Mouse (Mus musculus): ENCODE results near the gene Picalm.
"Not testable (repeated sequence)": the region's sequence is repeated elsewhere in the genome, so short reads cannot be mapped to it uniquely, and the experiment has no call there.

The Picalm gene

DNA sequence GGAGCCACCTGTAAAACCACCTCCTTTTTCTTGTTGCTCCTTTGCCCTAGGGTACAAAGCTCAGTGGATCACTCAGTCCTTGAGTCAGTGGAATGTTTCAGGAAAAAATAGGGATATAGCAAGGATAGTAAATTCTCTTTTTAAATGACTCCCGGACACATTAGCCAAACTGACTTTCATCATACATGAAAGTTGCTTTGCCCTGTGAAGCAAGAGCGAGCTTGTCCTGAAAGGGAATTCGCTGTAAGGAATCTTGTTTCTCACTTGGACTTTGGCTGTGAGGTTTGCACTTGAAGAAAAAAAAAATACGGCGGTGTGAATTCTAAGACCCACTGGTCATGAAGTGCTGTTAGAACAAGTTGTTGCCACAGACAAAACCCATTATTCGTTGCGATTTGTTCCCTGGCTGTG lies 1.8 kb downstream of the Picalm start:
- in situ Hi-C loops (cut with MseI, MboI) = loop anchor here in 1 of 2 experiments (10.0 kb wide), 1 partner anchor 117 kb away; no protein-coding TSS in a partner anchor

DNA sequence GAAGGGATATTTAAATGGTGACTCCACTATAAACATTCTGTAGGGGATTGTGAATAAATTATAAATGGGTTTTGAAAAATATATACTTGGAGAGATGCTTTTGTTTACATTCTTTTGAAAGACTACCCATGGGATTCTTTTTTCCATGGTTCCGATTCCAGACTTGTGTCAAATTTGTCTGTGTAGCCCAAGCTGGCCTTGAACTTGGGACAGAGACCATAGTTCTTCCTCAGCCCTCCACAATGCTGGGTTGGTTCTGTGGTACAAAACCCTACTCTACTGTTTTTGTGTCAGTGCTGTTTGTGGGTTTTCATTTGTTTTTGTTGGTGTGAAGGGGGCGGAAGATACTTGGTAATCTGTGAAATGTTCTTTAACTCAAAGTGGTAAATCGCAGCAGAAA lies 2.3 kb downstream of the Picalm start:
- in situ Hi-C loops (cut with MseI, MboI) = loop anchor here in 1 of 2 experiments (10.0 kb wide), 1 partner anchor 118 kb away; no protein-coding TSS in a partner anchor

DNA sequence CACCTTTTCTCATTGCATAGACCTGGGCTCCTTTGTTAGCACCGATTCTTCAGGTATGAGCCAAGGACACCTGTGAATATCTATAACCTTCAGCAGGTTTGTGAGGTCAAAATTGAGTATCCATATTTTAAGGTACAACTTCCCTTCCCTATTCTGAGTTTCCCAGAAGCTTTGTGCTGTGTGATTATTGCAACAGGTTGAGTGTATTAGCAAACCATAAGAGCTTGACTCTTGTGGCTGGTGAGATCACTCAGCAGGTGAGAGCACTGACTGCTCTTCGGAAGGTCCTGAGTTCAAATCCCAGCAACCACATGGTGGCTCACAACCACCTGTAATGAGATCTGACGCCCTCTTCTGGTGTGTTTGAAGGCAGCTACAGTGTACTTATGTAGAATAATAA lies 6.7 kb downstream of the Picalm start:
- in situ Hi-C loops (cut with MseI, MboI) = loop anchor here in 1 of 2 experiments (10.0 kb wide), 1 partner anchor 122 kb away; no protein-coding TSS in a partner anchor

DNA sequence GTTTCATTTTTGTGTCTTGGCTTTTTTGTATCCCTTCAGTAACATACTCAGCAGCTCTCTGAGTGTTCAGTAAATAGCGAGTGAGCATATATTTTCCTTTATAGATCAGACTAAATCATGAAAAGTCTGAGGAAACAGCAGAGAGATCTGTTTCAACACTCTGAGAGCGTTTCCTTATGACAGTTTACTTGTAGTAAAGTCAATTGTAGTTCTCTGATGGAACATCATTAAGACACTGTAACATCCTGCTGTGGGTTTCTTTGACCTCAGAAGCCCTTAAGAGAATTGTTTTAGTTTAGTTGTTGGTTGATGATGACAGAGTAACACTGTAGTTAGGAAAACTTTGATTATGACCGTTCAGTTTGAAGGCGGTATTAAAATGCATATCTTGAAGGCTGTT lies 8.3 kb downstream of the Picalm start:
- in situ Hi-C loops (cut with MseI, MboI) = loop anchor here in 1 of 2 experiments (10.0 kb wide), 1 partner anchor 124 kb away; no protein-coding TSS in a partner anchor

DNA sequence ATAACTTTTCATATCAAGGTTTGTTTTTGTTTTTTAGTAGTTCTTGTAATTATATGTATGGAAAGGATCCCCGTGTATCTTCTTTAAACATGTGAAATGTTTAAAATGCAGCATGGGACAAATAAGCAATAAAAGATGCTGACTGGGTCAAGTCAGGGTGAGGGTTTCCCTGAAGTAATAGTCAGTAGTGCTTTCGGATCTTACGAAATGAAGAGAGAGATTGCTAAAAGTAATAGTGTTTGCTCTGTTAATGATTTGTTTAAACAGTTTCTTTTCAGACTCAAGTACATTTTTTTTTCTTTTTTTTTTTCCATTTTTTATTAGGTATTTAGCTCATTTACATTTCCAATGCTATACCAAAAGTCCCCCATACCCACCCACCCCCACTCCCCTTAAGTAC lies 10.3 kb downstream of the Picalm start:
- in situ Hi-C loops (cut with MseI, MboI) = loop anchor here in 1 of 2 experiments (10.0 kb wide), 1 partner anchor 145 kb away; no protein-coding TSS in a partner anchor

DNA sequence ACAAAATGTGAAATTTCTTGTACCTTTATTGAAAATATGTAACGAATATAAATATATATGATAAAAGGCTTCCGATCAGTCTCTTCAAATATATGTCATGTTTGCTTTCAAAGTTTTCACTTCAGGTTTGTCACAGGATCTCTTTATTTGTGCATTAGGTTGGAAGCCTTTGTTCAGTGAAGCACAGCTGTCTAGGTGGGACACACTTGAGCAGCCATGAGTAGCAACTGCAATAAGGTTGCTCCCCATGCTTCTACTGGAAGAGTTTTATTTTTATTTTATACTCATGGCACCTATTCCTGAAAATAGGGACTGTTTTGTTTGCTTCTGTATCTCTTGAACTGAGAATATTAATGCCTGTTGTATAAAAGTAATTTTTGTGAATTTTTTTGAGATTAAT lies 14.3 kb downstream of the Picalm start:
- in situ Hi-C loops (cut with MseI, MboI) = loop anchor here in 1 of 2 experiments (10.0 kb wide), 1 partner anchor 149 kb away; no protein-coding TSS in a partner anchor

DNA sequence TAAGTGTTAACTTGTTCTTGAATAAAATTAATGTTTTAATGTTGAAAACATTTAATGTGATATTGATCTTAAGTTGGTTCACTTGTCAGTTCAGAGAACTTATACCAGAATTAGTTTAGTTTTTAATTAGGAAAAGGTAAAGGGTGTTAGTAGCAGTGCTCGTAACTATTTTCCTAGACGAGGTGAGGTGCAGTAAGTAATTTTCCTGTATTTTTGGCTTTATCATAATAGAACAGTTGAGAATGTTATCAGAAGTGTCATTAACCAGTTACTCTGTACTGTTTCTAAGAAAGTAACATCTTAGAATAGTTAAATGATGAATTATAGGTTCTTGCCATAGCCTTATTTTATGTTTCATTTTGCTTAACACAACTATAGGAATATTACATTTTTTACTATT lies 15.0 kb downstream of the Picalm start:
- in situ Hi-C loops (cut with MseI, MboI) = loop anchor here in 1 of 2 experiments (10.0 kb wide), 1 partner anchor 150 kb away; no protein-coding TSS in a partner anchor

DNA sequence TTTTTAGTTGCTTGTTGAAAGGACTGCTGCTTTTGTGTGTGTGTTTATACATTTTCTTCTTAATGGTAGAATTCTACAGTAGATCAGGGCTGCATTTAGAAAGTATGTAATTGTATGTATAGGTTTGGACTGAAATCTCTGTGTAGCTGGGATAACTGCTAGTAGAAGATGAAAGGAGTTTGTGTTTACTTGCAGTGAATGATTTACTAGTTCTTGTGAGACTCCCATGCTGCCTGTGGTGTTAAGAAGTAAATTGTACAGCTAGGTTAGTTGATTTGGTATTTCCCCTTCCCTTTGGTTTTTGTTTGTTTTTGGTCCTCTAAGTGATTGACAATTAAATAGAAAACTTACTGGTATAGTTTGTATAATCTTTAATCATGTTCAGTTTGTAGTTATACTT lies 15.4 kb downstream of the Picalm start:
- in situ Hi-C loops (cut with MseI, MboI) = loop anchor here in 1 of 2 experiments (10.0 kb wide), 1 partner anchor 151 kb away; no protein-coding TSS in a partner anchor

DNA sequence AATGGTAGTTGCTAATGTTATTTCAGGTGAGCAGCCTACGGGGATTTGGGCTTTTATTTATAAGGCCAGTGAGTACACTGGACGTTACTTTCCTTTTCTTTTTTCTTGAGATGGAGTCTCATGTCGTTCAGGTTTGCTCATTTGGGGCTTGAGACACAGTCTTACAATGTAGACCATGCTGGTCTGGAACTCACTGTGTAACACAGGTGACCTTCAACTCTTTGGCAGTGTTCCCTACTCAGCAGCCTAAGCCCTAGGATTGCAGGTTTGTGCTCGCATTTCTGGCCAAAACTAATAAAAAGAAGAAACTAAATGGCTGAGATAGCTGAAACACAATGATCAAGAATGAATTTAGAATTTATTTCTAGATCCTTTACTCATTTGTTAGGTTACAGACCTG lies 15.9 kb downstream of the Picalm start:
- in situ Hi-C loops (cut with MseI, MboI) = loop anchor here in 1 of 2 experiments (10.0 kb wide), 1 partner anchor 151 kb away; no protein-coding TSS in a partner anchor

DNA sequence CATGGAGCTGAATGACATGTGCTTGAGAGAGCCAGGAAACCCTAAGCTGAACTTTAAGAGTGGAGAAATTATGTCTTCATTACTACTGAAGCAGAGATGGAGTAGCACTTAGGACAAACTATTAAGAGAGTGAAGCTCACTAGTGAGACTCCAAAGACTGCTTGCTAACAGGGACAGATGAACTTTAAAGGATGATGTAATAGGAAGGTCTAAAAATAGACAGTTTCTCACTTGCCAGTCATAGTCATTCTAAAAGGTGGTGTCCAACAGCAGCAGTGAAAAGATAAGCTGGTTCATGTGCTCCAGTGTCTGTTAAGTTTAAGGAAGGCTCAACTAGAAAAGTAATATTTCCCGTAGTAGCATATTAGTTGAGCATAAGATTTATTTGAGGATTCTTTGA lies 16.3 kb downstream of the Picalm start:
- in situ Hi-C loops (cut with MseI, MboI) = loop anchor here in 1 of 2 experiments (10.0 kb wide), 1 partner anchor 152 kb away; no protein-coding TSS in a partner anchor

DNA sequence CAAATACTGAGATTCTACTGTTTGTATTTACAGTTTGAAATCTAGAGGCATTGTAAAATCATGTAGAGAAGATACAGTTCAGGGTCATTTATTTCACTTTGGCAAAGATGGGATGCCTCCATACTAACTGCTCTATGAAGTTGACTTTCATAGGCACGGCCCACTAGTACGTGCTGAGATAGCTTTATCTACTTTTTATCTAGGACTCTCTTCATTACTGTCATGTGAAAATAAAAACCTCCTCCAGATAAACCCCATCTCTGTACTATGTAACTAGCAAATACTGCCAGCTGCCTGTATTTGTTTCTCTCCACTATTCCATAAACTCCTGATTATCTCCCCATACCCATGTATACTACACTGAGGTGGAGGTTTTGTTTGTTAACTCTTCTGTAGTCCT lies 18.0 kb downstream of the Picalm start:
- in situ Hi-C loops (cut with MseI, MboI) = loop anchor here in 1 of 2 experiments (10.0 kb wide), 1 partner anchor 153 kb away; no protein-coding TSS in a partner anchor

DNA sequence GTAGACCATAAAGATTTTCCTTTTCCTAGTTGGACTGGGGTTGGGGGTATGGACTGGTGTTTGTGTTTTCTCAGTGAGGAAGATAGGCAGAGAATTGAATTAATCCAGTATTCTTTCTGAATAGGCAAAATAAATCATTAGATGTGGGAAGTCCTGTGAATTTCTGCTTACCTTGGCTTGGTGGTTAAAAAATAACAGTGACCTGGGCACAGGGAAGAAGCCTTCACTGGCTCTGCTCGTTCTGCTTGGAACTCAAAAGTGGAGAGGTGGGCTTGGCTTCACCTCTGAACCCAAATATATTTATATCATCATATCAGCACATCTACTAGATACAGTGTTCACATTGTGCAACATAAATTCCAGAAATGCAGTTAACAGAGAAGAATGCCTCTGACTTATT lies 18.5 kb downstream of the Picalm start:
- in situ Hi-C loops (cut with MseI, MboI) = loop anchor here in 1 of 2 experiments (10.0 kb wide), 1 partner anchor 154 kb away; no protein-coding TSS in a partner anchor

DNA sequence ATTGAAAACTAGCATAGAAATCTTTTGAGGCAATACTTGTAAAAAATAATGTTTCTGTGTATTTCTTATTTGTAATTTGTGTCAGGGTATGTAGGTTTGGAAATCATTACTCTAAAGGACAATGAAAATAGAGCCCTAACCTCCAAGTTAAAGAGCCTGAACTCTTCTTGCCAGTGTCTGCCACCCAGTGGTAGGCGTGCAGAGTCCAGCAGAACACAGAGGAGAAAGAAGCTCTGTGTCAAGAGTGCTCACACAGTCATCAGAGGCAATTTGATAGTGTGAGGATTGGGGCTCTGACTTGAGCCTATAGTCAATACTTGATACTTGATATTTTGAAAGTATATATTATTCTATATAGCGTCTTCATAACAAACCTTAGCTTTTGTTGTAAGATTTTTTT lies 20.3 kb downstream of the Picalm start:
- in situ Hi-C loops (cut with MseI, MboI) = loop anchor here in 1 of 2 experiments (10.0 kb wide), 1 partner anchor 156 kb away; no protein-coding TSS in a partner anchor

DNA sequence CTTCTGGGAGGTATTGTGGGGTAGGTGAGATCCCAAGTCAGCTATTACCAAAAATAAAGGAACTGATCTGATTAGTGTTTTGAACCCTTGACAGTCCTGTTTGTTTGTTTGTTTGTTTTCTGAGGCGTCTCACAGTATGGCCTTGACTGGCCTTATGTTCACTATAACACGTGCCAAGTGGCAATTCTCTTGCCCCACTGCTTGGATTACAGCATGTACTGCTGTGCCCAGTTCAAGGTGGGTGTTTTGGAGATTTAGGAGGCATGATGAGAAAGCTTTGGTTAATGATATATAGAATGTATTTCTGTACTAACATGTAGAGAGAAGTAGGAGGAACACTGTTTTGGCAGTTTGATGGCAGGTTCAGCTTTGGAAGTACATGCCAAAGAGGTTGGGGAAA lies 28.0 kb downstream of the Picalm start:
- in situ Hi-C loops (cut with MseI, MboI) = loop anchor here in 1 of 2 experiments (10.0 kb wide), 1 partner anchor 163 kb away; no protein-coding TSS in a partner anchor

DNA sequence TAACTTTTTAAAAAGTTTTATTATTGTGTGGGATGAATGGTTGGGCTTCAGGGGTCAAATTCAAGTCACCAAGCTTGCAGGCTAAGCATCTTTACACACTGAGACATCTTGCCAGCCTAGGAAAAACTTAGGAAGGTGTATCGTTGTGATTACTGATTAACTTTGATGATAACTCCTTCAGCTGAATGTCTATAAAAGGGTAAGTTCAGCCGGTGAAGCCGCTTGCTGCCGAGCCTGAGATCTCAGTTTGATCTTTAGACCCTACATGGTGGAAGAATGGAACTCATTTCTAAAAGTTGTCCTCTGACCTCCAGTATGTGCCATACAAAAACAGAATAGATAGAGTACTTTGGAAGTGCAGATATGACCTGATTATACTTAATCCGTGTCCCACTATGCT lies 30.6 kb downstream of the Picalm start:
- in situ Hi-C loops (cut with MseI, MboI) = no loop called here

DNA sequence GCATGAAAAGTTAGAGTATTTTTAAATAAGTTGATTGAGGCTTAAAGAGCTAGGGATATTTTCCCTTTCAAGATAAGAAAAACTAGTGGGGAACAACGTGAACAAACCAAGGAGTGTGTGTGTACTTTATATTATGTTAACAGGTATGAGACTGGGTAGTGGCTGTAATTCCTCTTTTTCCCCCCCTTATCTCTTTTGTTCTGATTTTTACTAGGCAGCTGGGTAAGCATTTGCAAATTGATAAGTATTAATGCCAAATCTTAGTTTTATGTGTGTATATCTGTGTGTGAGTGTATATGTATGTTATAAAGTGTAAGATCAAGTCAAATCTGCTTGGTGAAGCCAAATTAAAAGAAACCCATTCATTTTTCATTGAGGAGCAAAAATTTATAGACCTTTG lies 34.3 kb downstream of the Picalm start:
- in situ Hi-C loops (cut with MseI, MboI) = no loop called here

DNA sequence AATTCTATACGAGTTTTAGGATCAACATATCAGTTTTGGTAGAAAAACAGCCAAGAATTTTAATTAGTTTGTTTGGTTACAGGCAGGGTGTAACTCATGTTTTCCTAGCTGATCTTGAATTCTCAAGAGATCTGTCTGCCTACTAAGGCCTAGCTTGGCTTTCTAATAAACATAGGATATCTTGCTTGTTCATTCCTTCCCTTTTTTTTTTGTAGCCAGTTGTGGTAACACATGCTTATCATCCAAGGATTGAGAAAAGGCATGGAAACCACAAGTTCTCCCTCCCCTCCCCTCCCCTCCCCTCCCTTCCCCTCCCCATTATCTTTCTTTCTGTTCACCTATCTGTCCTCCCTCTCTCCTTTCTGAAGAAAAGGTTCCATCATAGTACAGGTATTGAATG lies 36.0 kb downstream of the Picalm start:
- in situ Hi-C loops (cut with MseI, MboI) = no loop called here

DNA sequence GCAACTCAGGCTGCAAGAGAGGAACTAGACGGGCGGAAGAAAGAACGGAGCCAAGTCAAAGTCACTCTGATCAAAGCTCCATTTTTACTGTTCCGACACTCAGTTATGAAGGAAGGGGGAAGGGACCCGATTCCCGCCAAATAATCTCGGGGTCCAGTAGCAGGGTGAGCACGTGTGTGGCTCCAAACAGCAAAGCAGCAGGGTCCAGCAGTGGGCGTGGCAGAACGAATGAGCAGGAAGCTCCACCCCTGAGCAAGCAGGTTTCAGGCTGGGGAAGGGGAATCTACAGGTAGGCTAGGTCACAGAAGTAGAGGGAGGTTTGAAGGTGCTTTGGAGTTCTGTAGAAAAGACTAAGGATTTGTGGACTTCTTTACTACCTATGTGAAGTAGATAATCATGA lies 37.8 kb downstream of the Picalm start:
- in situ Hi-C loops (cut with MseI, MboI) = not testable (repeated sequence)

DNA sequence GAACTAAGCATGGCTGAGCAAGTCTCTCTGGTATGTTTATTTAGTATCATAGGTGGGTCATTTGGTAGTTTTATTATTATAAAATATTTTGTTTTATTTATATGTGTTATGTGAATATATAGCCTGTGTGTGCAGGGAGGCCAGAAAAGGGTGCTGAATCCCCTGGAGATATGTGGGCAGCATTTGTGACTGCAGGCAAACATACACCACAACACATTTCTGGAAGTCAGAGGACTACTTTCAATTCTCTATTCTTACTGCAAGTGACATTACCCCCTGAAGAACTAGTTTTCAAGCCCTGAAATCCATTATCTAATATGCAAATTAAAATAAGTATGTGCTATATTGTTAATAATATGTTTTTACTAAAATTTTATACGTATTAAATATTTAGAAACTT lies 43.8 kb downstream of the Picalm start:
- in situ Hi-C loops (cut with MseI, MboI) = no loop called here

DNA sequence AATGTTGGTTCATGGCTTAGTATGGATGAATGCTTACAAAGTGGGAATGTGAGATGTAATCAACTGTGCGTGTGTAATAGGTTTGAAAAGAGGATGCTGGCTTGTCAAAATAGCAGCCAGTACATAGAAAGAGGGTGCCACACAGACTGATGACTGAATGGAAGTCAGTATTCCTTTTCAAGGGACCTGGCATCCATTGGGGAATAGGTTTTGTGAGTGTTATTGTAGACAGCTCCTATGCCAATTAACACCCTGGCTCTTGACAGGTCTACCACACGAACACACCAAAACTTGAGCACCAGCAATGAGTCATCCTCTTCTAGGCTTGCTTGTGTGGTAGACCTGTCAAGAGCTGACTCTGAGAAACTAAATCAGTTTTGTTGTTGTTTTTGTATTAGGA lies 45.6 kb downstream of the Picalm start:
- in situ Hi-C loops (cut with MseI, MboI) = no loop called here

DNA sequence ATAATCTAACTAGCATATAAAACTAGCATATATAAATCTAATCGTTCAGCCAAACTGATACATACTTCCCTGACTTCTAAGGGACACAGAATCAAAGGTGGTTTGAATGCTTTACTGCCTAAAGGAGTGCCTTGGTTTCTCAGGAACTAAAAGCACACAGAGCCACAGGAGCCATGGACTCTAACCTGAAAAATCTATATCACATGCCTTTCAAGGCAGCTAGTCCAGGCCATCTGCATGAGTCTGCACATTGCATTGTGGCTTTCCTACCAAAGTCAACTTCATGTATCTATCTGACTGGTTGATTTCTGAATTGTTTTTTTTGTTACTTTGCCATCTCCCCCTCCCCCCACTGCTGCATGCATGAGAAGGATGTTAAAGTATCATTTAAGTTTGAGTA lies 50.6 kb downstream of the Picalm start:
- in situ Hi-C loops (cut with MseI, MboI) = no loop called here

DNA sequence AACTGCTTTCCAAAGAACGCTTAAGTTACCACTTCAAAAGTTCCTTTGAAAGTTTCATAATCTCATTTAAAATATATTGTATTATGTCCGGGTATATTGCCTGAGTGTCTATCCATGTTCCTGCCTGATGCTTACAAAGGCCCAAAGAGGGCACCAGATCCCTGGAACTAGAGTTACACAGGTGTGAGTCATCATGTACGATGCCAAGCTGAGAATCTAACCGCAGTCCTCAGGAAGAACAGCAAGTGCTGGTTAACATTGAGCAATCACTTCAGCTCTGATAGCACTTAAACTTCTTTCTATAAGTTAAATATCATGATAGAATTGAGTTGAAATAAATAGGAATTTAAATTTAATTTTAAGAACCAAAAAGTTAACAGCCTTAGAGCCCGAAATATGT lies 70.2 kb downstream of the Picalm start:
- in situ Hi-C loops (cut with MseI, MboI) = no loop called here

DNA sequence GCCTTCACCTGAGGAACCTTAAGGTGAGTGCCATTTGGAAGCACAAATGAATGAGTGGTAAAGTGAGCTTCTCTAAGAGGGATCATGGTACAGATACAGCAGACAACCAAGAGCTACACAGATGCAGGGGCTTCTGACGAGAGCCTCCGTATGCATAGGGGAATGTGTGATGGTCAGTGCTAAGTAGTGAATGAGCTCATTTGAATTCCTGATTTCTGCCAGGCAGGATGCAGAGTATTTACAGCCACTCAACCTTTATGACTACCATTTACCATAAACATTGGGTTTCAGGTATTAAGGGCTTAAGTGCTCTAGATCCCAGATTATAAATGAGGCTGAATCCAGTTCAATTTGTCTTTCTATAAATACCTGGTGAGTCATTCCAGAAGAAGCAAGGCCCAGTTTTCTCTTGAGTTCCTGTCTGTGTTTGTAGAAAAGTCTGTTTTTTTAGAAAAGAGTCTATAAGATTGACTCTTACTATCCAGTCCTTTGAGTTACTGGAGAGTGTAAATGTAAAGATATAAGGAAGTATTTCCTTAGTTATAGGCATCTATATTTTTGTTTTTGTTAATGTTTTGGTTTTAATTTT lies 72.0 kb downstream of the Picalm start:
- in situ Hi-C loops (cut with MseI, MboI) = no loop called here
